Mouse (Mus musculus): ENCODE data around the gene Nell1.
"Not testable (repeated sequence)": the region's sequence is repeated elsewhere in the genome, so short reads cannot be mapped to it uniquely, and the experiment has no call there.

Gene Nell1

DNA sequence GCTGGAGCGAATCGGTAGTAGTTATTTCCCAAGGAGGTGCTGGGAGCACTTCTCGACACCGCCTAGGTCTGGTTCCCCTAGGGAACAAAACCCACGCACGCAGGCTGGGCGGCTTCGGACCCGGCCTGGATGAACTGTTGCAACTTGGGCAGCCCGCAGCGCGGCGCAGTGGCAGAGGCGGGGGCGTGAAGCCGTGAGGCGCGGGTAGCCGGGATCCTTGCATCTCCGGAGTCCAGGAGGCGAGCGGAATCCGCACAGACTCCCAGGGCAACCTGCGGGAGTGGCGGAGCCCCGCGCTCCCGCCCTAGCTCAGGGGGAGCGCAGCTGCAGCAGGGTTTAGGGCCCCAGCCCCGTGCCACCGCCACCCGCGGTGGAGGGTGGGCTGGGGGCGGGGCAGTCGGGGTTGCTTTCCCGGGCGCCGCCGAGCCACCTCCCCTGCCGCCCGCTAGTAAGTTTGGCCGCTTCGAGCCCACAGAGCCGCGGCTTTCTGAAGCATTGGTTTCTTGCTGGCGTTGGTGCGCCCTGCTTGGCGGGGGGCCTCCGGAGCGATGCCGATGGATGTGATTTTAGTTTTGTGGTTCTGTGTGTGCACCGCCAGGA, at the start of gene Nell1:
Nell1 (plus strand) TSS at position 24 of the 600 bp plus-strand sequence.
- DNase-seq (ENCODE audit: low spot score) = peak; percentile 12

DNA sequence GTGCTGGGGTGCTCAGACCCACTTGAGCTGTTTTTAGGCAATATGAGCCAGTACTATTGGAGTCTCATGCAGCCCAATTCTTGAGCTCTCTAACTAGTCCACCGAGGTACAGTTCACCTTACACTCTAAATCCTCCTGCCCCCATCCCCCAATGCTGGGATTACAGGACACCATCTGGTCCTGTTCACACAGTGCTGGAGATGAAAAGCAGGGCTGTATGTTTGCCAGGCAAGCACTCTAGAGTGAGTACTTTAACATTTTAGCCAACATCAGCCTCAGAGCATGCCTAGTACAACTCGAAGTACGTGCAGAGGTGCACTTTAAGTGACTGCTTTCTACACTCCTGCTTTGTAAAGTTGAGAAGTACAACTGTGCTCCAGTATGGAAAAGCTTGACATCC, 46.1 kb upstream of the Nell1 start:
- no peak for DNase-seq (ENCODE audit: low spot score)

DNA sequence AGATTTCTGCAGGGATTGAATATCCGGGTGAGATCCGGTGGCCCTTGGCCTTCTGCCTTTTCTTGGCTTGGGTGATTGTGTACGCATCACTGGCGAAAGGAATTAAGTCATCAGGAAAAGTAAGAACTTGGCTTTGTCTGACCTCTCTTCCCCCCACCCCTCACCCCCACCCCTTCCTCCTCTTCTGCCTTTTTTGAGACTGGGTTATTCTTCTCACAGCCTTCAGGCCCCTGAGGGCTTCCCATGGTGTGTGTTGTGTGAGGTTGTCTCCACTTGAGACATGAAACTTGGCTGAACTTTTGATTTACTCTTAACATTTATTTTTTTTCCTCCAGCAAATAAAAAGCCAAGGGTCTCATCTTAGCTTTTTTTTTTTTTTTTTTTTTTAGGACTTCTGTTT, 44.7 kb upstream of the Nell1 start:
- no peak for DNase-seq (ENCODE audit: low spot score)

DNA sequence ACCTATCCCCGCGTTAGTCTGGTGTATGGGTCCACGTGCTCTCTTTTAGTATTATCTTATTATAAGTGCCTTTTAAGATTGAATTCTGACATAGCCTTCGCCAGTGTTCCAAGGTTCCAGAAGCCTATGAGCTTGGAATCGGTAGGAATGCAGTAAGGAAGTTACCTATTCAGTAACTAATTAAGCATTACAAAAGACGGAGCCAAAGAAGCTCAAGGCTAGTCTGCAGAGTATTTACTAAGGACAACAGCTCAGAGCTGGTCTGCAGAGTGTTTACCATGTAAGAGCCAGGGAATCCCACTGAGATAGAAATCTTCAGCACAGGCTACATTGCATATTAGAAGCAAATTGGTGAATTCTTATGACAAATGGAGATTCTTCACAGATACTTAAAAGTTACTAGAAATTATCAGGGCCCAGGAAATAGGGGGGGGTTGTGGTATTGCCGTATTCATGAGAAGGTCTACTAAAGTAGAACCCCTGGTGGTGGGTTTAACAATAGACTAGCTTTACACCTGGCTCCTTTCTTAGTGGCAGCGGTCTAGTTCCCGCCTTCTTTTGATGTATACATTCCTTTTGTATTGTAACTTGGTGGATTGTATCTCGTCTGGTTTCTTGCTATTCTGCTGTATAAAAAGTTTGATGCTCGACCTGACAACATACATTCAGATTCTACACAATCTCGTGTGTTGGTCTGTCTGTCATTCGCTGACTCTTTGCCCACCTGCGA, 41.1 kb upstream of the Nell1 start:
- DNase-seq (ENCODE audit: low spot score) = not testable (repeated sequence)

DNA sequence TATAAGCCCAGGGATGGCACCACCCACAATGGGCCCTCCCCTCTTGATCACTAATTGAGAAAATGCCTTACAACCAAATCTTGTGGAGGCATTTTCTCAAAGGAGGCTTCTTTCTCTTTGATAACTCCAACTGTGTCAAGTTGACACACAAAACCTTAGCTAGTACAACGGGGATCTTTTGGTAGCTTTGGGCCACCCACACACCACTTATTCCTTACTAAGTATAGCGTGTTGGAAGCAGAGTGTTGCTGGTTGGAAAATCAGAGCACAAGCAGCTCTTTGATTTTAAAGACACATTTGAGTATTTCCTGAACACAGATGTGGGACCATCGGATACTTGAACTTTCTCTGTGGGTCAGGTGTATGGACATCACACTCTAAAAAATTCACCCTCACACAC, 37.8 kb upstream of the Nell1 start:
- DNase-seq (ENCODE audit: low spot score) = no peak

DNA sequence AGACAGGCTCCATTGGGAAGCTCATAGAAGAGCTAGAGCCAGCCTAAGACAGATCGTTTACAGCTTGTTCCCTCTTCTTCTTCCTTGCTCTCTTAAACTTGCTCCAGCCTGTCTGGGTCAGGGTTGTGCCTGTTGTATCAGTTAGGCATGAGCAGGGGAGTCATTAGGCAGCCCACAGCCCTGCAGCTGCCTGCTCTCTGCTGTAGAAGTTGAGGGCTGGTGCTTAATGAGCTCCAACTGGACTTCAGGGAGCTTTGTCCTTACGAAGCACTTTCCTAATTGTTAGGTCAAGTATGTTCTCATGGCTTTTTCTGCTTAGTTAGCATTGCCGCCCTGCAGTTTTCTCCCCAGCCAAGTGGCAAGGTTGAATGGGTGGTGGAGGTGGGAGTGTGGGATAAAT, 32.6 kb upstream of the Nell1 start:
- DNase-seq (ENCODE audit: low spot score) = no peak

DNA sequence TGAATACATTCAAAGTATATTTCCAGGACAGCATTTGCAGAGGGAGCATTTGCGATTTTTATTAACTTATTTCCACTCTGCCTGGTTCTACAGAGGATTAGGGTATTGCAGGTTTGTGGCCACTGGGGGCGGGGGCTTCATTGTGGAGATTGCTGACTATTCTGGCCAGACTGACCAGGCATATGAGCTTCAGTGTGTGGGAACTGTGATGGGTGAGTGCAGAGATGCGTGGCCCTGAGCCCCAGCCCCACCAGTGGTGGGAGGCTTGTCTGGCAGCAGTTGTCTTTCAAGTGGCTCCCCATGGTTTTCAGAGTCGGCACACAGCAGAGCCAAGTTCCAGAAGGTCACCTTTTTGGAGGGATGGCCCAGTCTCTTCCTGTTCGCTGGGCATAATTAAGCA, 32.2 kb upstream of the Nell1 start:
- no peak for DNase-seq (ENCODE audit: low spot score)

DNA sequence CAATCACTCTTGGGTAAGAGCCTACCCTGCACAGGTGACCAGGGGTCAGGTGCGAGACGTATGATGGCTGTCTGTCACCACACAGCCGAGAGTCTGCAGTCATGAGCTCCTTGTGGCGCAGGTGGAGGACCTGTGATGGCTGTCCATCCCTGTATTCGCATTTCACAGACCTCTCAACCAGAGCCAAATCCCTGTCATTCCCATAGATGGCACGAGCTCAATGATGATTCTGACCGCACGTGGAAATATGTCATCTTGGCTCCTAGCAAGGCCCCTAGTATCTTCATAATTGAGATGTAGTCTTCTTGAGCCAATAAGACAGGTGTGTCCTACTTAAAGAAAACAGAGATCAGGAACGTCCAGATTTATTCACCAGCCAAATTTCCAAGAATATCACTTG, 28.0 kb upstream of the Nell1 start:
- DNase-seq (ENCODE audit: low spot score) = no peak

DNA sequence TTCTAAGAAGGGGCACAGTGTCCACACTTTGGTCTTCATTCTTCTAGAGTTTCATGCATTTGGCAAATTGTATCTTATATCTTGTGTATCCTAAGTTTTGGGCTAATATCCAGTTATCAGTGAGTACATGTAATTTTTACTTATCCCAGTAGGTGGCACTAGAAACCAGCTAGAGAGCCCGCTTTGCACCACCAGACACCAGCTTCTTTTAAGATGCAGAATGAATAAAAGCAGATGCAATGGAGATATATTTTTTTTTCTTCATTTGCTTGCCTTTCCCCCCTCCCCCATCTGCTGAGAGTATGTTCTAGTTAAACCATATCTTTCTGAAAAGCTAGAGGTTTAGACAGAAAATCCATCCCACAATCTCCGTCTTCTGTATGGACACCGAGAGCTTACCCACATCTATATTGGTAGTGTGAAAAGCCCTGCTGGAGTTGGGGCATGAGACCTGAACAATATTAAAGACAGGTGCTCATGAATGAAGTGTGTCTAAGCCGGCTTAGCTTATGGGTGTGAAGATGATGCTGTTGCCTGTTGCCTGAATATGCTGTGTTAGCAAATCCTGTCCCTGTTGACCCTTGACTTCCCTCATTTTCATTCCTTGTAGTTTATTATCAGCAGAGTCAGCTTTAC, 21.0 kb upstream of the Nell1 start:
- no peak for DNase-seq (ENCODE audit: low spot score)

DNA sequence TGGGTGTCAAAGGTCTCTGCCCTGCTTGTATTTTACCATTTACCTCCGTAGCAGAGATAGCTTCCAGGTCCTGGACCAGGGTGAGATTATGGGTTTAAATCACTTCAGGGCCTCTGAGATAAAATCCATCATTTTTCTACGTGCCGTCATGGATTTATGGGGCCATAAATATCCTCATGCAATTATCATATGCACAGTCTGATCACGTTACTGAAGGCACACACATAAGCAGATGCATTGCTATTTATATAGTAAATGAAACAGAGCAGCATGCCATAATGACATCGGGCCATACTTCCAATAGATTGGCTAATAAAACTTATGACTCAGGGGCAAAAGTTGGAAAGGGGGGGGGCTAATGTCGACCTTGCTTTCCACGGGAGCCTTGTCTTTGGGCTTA, 19.8 kb upstream of the Nell1 start:
- no peak for DNase-seq (ENCODE audit: low spot score)

DNA sequence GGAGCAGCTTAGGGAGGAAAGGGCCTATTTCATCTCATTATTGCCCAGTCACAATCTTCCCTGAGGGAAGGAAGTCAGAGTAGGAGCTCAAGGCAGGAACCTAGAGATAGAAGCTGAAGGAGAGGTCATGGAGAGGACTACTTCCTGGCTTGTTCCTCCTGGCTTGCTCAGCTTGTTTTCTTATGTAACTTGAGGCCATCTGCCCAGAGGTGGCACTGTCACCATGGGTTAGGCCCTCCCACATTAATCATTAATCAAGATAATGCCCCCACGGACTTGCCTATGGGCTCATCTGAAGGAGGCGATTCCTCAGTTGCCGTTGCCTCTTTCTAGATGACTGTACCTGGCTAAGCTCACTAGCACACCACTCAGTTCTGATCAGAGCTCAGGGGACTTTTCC, 17.5 kb upstream of the Nell1 start:
- DNase-seq (ENCODE audit: low spot score) = no peak

DNA sequence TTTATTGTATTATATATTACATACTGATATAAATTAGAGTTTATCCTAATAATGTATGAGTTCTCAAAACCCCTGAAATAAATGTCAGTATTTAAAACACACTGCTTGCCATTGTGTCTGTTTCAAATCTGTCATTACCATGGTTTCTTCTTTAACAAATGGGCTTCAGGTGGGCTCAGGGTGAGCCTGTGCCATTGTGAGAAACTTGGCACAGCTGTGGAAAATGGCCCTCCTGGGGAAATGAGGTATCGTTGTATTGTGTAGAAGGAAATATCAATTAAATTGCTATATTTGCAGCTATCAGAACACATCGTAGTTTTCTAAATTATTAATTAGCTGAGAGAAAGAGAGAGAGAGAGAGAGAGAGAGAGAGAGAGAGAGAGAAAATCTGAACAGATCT, 10.9 kb upstream of the Nell1 start:
- no peak for DNase-seq (ENCODE audit: low spot score)

DNA sequence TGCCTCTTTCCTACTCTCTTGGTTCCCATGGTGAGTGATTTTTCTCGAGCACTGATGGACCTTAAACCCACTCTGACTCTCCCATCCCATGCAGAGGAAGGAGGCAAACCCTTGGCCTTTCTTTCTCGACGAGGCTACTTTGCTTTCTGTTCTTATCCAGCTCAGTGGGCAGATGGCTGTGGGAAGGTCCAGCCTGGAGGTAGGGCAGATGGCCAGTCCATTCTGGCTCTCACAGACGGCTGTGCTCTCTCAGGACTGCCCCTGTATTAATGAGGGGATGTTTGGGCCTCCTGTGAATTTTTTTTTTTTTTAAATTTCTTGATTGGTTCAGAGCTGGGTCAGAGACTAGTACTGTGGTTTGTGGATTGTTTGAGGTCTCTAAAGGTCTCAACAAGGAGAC, 5.1 kb upstream of the Nell1 start:
- no peak for DNase-seq (ENCODE audit: low spot score)

DNA sequence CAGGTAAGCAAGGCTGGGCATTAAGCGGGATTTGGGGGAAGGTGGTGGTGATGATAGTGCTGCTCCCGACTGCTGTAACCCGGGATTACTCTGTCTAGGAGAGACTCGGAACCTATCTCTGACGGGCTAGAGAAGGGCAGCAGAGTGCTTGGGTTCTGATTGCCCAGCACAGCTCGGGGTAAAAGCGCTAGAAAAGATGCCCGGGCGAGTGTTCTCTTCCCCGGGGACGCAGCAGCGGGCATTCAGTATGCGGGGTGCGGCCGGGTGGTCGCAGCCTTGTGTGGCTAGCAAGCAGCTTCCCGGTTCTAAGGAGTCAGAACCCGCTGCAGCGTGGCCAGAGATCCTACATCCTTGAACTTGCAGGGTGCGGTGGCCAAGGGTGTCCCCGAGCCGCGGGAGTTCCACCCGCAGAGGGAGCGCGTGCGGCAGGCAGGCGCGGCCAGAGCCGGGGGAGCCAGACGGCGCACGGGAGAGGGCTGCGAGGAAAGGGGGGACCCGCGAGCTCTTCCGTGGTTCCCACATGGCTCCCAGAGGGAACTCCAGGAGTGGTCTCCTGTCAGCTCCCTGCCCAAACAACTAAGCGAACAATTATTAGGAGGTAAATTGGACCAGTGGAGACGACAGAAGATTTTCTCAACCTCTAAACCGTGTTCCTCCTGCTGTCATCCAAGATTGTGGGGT, 917 bp downstream of the Nell1 start:
- DNase-seq (ENCODE audit: low spot score) = no peak

DNA sequence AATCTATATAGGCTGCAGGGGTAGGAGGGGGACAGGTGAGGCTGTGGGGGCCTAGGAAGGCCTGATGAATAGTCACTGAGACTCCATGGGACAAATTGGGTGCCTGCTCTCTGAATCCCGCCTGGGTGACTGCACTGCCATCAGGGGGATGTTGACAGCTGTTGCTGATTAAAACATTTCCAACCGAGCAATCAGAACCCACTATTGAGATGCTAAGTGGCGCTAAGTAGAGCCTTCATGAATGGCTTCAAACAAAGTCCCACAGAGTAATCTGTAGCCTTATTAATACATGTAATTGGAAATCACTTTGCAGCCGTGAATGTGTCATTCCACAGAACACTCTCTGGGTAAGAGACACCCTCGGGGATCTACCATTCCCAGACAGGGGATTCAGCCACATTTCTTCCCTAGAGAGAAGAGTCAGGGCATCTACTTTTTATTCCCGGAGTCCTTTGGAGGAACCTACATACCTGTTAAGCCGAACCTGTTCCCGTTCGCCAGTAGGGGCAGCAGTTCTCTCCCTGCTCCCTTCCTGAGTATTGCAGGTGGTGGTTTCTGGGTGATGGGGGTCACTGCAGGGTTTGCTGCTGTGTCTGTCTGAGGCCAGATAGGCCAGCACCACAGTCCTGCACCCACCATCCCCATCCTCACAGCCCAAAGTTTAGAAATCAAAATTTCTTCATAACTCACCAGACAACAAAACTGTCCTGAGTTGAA, 7.0 kb downstream of the Nell1 start:
- no peak for DNase-seq (ENCODE audit: low spot score)

DNA sequence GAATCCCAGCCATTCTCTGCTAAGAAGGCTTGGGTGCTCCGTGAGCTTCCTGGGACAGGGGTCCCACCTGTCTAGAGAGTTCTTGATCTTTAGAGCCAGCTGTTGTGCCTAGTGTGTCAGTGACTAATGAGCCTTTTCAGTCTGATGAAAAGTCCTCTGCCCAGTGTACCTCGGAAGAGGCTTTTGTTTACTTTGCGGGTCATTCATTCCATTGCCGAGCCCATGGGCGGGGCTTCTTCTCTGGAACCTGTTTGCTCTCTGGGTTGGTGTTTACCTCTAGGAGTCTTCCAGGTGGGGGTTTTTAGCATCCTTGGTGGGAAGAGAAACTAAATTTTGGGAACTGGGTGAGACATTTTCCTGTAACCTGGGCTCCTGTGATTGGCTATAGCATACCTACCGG, 10.0 kb downstream of the Nell1 start:
- peak; percentile 4 for DNase-seq (ENCODE audit: low spot score)

DNA sequence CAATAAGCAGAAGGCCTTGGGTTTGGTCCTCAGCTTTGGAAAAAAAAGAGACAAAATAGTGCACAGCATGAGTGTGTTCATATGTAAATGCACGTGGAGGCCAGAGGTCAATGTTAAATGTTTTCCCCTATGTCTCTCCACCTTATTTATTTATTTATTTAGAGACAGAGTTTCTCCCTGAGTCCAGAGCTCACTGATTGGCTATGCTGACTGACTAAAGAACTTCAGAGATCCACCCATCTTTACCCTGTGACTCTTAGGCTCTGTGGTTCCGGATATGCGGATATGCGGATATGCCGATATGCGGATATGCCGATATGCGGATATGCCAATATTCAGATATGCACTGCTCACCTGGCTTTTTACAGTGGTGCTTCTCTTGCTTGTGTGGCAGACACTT, 11.3 kb downstream of the Nell1 start:
- no peak for DNase-seq (ENCODE audit: low spot score)

DNA sequence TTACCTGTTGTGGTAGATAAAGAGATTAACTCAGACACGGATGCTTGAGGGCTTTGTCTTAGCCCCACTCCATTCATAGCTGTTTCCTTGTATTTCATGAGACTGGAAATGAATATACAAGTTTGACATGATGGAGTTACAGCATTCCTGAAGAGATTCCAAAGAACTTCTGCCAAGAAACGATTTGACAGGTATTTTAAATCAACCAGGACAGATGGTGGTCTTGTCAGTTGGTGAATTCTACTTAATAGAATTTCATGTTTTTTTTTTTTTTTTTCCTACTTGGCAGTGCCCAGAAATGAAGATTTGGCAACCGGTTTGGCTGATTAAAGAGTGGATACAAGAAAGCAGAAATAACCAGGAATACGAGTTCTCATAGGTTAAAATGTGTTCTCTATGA, 24.7 kb downstream of the Nell1 start:
- no peak for DNase-seq (ENCODE audit: low spot score)

DNA sequence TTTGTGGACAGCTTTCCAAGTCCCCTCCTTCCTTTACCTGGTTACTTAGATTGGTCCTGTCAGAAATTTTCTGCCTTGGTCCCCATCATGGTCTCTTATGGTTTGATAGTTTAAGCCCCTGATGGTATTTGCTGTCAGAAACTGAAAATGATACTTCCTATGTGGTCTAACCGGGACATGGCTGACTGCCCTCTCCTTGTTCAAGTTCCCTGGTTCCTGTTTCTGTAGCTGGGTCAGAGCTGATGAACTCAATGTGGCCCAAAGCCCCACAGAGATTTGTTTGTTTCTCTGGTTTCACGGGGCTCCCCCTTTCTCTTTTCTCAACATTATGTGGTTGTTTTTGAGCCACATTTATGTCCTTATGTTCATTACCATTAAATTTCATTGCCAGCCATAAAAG, 30.6 kb downstream of the Nell1 start:
- no peak for DNase-seq (ENCODE audit: low spot score)

DNA sequence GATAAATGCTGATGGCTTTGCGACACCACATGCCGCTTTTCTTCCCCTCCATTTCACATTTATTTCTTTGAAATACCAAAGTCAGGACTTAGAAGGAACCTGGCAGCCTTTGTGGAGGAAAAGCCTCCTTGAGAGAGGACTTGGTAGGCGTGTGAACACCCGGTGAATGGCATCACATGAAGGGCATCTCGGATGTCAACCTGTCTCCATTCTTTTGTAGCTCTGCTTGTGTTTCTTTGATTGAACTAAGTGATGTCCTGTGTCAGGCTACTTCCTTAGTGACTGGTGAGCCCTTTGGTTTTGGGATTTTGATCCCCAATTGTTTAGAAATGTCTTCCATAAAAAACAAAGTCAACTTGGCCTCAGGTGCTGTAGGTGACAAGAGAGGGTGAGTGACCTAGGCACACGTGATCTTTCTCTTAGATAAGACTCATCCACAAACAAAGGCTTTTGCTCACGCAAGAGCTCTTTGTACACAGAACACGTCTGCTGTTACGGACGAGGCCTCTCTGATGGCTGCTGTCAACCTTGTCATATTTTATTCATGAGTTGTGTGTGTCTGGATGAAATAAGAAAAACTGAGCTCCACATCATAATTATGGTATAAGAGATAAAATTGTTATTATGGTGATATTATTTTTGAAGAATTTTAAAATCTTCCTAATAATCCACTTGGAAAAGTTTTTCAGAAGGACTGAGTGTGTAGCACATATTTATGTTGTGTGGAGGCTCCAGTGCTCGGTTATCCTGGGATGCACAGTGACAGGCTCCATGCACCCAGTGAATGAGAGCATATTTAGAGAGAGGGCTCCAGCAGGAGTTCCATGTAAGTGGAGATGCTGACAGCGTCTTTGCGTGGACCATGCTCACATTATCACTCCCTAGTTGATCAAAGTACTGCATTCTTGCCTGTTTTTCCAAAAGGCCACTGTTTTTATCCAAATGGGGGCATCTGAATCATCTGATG, 60.8 kb downstream of the Nell1 start:
- no peak for DNase-seq (ENCODE audit: low spot score)

DNA sequence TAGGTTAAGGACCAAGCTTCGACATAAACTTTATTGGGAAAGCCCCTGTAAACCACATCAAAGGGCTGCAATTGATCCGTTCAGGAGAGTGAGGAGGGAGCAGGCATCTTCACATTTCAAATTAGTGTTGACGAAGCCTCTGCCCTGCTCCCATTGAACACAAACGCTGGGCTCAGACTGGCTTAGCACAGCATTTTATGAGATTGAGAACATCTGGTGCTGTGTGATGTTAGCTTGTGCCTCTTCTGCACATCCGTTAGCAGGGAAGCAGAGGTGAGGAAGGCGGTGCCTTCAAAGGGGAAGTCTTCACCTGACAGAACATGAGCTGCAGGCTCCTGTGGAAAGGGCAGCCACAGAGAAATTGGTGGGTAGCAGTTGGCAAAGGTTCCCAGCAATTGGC, 66.4 kb downstream of the Nell1 start:
- DNase-seq (ENCODE audit: low spot score) = no peak
